Mouse (Mus musculus): Measurements from ENCODE around the gene Gm13691.
"Not testable (repeated sequence)": the region's sequence is repeated elsewhere in the genome, so short reads cannot be mapped to it uniquely, and the experiment has no call there.

The Gm13691 gene

DNA sequence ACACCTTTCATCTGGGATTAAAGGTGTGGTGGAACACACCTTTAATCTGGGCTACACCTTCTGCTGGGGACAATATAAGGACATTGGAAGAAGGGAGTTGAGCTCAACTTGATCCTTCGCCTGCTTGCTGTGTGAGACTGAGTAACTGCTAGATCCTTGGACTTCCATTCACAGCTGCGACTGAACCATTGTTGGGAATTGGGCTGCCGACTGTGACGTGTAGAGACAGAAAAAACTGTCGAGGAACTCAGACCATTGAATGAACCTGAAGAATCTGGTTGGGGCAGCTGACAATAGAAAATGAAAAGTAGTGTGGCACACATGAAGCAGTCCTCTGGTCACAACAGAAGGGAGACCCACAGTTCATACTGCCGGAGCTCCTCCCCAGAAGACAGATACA is at the start of gene Gm13691:
Gm13691 (plus strand) TSS at position 301 of the 400 bp plus-strand sequence.
- DNase-seq, result not testable (repeated sequence)

GRCm38 (mm10) chr2:83940931-83941361 is 49.4 kb upstream of the Gm13691 start, which contains the start of gene Zswim2:
Gene Zswim2 (minus strand): TSS chr2:83941228.
- peak; percentile 67 to 76 for DNase-seq

- peak in 1 of 2 experiments; percentile 2 for DNase-seq
These were observed 49.0 kb upstream of the Gm13691 start for GRCm38 (mm10) chr2:83941378-83941777.

DNA sequence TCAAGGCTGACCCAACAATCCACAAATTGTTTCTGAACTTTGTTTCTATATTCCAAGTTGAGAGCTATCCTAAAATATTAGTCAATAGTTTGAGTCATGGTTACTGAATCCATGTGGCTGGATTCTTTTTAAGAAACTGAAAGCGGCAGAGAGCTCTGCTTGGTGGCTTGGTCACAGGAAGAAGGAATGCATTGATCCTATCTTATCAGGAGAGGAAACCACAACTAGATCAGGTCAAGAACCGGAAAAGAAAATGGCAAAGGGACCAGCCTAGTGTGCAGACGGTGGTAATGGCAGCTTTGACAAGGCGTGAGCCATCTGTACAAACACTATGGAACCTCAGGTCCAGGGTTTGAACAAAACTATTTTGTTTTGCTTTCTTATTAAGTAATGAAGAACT is 48.6 kb upstream of the Gm13691 start:
- DNase-seq, result no peak

GRCm38 (mm10) chr2:83955393-83955792 is 35.0 kb upstream of the Gm13691 start, which contains the start of gene Gm13698:
Gene Gm13698 (plus strand): TSS chr2:83955693.
- DNase-seq, result not testable (repeated sequence)

GRCm38 (mm10) chr2:83961203-83961602 is 29.1 kb upstream of the Gm13691 start, which contains the start of gene Gm13693:
Gene Gm13693 (plus strand): TSS chr2:83961503.
- not testable (repeated sequence) for DNase-seq

DNA sequence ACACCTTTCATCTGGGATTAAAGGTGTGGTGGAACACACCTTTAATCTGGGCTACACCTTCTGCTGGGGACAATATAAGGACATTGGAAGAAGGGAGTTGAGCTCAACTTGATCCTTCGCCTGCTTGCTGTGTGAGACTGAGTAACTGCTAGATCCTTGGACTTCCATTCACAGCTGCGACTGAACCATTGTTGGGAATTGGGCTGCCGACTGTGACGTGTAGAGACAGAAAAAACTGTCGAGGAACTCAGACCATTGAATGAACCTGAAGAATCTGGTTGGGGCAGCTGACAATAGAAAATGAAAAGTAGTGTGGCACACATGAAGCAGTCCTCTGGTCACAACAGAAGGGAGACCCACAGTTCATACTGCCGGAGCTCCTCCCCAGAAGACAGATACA is 23.3 kb upstream of the Gm13691 start, which contains the start of gene Gm13695:
Gm13695 (plus strand) TSS at position 301 of the 400 bp plus-strand sequence.
- not testable (repeated sequence) for DNase-seq

GRCm38 (mm10) chr2:83972823-83973222 is 17.5 kb upstream of the Gm13691 start, which contains the start of gene Gm13696:
Gene Gm13696 (plus strand): TSS chr2:83973123.
- DNase-seq, result not testable (repeated sequence)

DNA sequence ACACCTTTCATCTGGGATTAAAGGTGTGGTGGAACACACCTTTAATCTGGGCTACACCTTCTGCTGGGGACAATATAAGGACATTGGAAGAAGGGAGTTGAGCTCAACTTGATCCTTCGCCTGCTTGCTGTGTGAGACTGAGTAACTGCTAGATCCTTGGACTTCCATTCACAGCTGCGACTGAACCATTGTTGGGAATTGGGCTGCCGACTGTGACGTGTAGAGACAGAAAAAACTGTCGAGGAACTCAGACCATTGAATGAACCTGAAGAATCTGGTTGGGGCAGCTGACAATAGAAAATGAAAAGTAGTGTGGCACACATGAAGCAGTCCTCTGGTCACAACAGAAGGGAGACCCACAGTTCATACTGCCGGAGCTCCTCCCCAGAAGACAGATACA is 11.7 kb upstream of the Gm13691 start, which contains the start of gene Gm13694:
Gm13694 (plus strand) TSS at position 301 of the 400 bp plus-strand sequence.
- not testable (repeated sequence) for DNase-seq

DNA sequence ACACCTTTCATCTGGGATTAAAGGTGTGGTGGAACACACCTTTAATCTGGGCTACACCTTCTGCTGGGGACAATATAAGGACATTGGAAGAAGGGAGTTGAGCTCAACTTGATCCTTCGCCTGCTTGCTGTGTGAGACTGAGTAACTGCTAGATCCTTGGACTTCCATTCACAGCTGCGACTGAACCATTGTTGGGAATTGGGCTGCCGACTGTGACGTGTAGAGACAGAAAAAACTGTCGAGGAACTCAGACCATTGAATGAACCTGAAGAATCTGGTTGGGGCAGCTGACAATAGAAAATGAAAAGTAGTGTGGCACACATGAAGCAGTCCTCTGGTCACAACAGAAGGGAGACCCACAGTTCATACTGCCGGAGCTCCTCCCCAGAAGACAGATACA is 5.9 kb upstream of the Gm13691 start, which contains the start of gene Gm13697:
Gm13697 (plus strand) TSS at position 301 of the 400 bp plus-strand sequence.
- DNase-seq, result not testable (repeated sequence)

DNA sequence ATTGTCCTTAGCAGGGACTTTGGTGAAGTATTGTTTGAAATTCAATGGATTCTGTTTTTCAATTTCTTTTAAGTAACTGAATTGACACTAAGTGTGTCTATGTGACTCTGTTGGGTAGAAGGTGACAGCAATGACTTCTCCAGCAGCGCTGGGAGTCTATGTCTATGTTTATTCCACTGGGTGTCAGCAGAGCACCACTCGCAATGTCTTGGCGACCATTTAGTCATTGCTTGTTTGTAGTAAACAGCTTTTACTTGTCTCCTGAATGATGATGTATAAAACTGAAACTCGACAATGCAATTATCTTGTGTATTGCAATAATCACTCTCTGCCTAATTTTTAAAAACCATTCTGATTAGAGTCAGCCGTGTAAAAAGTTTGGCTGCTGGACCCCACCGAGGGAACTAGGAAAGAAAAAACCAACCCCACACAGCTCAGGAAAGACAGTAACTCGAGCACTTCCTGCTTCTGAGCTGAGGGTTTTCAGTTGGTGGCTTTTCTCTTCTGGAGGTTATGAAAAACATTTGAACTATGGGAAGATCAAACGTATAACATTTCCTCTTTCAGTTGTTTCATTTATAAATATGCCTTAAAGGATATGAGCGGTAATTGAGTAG is 3.4 kb downstream of the Gm13691 start:
- DNase-seq, result not testable (repeated sequence)

- not testable (repeated sequence) for DNase-seq
These were observed 4.2 kb downstream of the Gm13691 start for GRCm38 (mm10) chr2:83994526-83994925.

DNA sequence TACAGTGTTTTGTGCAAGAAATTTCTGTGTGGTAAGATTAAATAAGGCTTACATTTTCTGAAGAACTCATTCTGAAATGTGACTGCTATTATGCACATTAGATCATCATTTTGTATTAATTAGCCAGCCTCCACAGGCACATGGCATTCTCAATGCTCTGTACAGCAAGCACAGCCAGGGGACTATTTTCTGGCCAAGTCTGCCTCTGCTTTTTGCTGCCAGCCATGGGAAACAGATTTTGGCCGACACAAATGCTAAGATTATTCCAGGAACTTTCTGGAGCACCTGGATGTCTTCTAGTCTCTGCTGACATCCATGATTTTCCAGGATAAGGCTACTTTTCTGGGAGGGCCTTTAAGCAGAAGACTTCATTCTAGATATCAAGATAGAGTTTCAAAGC is 18.6 kb downstream of the Gm13691 start:
- no peak for DNase-seq

DNA sequence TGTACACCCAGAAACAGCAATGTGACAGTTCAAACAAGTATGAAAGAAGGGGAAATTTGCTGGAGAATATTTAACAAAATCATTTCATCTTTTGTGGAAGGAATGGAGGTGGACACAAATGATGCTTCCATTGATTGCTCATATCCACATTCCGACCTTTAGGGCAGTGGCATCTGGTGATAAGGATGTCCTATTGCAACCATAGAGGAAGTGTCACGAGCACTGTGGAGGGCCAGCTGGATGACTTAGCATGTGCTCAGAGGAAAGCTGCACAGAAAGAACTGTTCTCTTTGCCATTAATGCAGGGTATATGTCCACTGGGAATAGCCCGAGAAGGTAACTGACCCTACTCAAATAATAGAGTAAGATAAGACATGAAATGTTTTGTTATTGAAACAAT is 19.5 kb downstream of the Gm13691 start:
- DNase-seq, result no peak

GRCm38 (mm10) chr2:84014572-84014971 is 24.2 kb downstream of the Gm13691 start:
- no peak for DNase-seq

DNA sequence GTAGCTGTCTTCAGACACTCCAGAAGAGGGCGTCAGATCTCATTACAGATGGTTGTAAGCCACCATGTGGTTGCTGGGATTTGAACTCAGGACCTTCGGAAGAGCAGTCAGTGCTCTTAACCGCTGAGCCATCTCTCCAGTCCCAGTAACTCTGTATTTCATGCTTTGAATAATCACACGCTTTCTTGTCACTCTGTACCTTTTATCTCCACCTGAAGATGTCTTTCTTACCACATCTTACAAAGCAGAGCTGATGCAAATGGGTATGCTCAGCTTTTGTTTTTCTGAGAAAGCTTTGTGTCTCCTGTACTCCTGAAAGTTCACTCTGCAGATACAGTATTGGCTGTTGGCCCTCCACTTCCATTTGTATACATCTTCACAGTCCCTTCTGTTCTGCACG is 25.9 kb downstream of the Gm13691 start:
- not testable (repeated sequence) for DNase-seq

DNA sequence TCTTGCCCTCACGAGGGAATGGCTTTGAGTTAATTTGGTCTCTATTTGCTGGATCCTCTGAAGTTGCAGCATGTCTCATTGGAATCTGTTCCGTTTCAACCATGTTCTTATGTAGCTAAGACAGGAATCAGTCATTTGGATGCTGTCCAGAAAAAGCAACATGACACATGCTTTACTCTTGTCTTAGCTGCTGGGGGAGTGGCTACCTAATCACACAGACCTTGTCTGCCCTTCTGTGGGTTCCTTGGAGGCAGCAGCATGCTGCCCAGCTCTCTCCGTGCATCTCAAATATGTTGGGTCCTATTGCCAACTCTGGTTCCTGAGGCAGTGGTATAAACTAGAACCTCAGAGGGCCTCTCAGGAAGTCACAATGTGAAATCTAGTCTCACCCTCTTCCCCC is 28.0 kb downstream of the Gm13691 start:
- no peak for DNase-seq

DNA sequence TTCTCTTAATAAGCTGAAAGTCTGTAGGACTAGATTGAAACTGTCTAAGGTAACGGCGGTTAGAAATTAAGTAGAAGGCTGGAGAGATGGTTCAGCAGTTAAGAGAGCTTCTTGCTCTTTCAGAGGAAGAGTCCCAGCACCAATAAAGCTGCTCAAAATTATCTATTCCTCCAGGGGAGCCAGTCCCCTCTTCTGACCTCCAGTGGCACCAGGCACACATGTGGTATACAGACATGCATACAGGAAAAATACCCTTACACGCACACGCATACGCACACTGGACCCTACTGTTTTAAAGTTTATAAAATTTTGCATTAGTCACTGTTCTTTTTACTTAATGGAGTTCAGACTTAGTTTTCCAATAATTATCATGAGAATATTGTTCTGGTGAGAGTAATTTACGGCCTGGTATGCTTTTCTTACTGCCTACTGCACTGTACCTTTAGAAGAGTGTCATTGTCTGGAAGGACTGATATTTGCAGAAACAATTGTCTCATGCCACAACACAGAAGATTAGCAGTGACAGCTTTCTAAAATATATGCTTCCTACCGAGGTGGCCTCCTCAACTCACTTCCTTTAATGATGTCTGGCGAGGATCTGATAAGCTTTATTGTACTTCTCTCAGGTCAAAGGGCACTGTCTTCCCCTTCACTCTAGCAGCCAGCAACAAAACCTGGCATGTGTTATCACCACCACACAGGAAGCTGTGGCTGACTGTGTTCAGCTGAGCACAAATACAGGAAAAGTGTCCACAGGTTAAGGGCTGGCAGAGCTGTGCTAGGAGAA is 29.4 kb downstream of the Gm13691 start:
- no peak for DNase-seq

DNA sequence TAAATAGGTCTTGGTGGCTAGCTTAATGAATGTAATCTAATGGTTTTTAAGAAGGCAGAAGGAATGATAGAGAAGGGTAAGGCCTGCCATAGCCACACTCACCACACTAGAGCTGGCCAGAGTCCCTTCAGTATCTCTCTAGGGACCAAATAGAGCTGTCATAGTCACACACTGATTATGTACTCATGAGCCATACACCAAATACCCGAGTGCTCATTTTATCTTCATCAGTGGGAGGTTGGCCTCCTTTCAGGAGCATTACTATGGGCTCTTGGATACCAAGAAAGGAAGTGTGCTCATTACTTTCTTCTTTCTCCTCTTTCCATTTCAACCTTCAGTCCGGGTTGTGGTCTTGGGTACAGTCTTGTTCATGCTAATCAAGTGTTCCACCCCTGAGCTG is 31.6 kb downstream of the Gm13691 start:
- no peak for DNase-seq

- no peak for DNase-seq
These were observed 32.6 kb downstream of the Gm13691 start for GRCm38 (mm10) chr2:84022905-84023304.

DNA sequence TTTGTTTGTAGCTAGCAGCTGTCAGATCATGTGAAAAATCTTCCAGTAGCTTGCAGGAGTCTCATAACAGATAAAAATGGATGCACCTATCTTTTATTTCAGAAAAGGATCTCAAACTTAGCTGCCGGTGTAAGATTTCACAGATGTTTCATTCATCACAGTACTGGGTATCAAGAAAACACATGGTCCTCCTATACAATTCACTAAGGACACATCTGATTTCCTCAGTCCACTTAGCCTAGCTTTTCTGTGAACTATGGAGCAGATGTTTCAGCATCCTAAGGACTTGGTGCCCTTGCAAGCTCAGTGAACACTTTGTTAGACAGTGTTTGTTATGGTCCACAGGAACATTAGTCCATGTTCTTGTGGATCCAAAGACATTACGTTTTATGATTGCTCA is 33.0 kb downstream of the Gm13691 start:
- DNase-seq, result no peak

- DNase-seq, result no peak
These were observed 34.9 kb downstream of the Gm13691 start for GRCm38 (mm10) chr2:84025217-84025616.

DNA sequence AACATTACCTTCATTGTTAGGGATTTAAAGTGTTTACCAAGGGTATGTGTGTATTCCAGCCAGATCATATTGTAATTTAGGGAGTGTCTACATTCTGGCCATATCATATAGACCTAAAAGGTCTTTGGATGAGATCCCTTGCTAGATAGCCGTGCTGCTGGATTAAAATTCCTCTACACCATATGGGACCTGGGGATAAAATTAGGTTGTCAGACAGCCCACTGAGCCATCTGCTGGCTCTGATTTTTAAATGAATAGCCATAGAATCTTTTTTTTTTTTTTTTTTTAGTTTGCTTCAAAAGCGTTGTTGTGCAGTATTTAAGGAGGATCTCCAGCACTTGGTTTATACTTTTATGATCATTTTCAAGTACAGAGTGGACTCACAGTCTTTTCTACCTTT is 42.2 kb downstream of the Gm13691 start:
- DNase-seq, result no peak

GRCm38 (mm10) chr2:84035997-84036396 is 45.6 kb downstream of the Gm13691 start:
- DNase-seq, result no peak

All from cerebellum, postnatal 25 days (tissue).